Mouse (Mus musculus) liver, postnatal 0 days (tissue): ENCODE measurements at regions not wholly inside any gene's neighbourhood (a gene's known extent, or its start where the extent isn't known, plus 50 kb on each side); places are given as distances from the start of the nearest gene placed in this dataset.

Source experiments
- CTCF ChIP-seq: sonication (generic); IDR thresholded peaks from 2 replicates; pipeline ENCODE4 v1.5.1; 2016; ENCODE audit warnings: antibody characterized with exemption, low read depth
- EP300 ChIP-seq: IDR thresholded peaks from 2 replicates; pipeline ENCODE4 v1.6.1; 2016; ENCODE audit warnings: antibody characterized with exemption, low read depth, mild to moderate bottlenecking

GRCm38 (mm10) chr3:149171766-149172165, 181.4 kb upstream of the Adgrl2 start:
- TF ChIP-seq EP300 (no peak), CTCF (no peak)
